Mouse (Mus musculus) embryonic facial prominence, embryonic 15.5 days (tissue): Measurements from ENCODE around the gene Ankrd63. TPM values are rescaled to one million over a fixed set of nuclear protein-coding genes. Genes with fewer than 3 reads are reported as not detected.

Experiments used
- ATAC-seq: fragments of 200-750 bp; cut with Nextera tagmentation; 2 replicates; pipeline ENCODE4 v1.8.0; 2017; ENCODE audit warnings: low read depth, moderate TSS enrichment; ENCODE audit not compliant: insufficient number of reproducible peaks, low FRiP score, low TSS enrichment
- H3K27ac ChIP-seq: fragments of 300-500 bp; sonication (generic); replicated peaks from 2 replicates; pipeline ENCODE4 v1.5.1; 2015; ENCODE audit warnings: mild to moderate bottlenecking, inconsistent platforms
- H3K27me3 ChIP-seq: fragments of 300-500 bp; sonication (generic); 2 replicates; pipeline ENCODE4 v1.6.1; 2015; ENCODE audit warnings: inconsistent platforms
- H3K36me3 ChIP-seq: fragments of 300-500 bp; sonication (generic); 2 replicates; pipeline ENCODE4 v1.6.1; 2015; ENCODE audit warnings: mild to moderate bottlenecking, inconsistent platforms
- H3K4me1 ChIP-seq: fragments of 300-500 bp; sonication (generic); 2 replicates; pipeline ENCODE4 v1.6.1; 2015; ENCODE audit warnings: inconsistent platforms
- H3K4me2 ChIP-seq: fragments of 300-500 bp; sonication (generic); replicated peaks from 2 replicates; pipeline ENCODE4 v1.6.1; 2015; ENCODE audit warnings: mild to moderate bottlenecking, inconsistent platforms
- H3K4me3 ChIP-seq: fragments of 300-500 bp; sonication (generic); replicated peaks from 2 replicates; pipeline ENCODE4 v1.5.1; 2015; ENCODE audit warnings: mild to moderate bottlenecking, inconsistent platforms
- H3K9ac ChIP-seq: fragments of 300-500 bp; sonication (generic); 2 replicates; pipeline ENCODE4 v1.6.1; 2015; ENCODE audit warnings: inconsistent platforms
- H3K9me3 ChIP-seq: fragments of 300-500 bp; sonication (generic); replicated peaks from 2 replicates; pipeline ENCODE4 v1.6.1; 2016; ENCODE audit warnings: inconsistent platforms
- WGBS: fragments of 180-500 bp; shearing (Covaris S2); methylation state at CpG from one replicate; pipeline ENCODE4 v1.1.7; 2015; 5-methylcytosine and 5-hydroxymethylcytosine counted together
- polyA plus RNA-seq: library from polyadenylated mRNA; unstranded; fragments of >200 nt; fragmentation: Nextera tagmentation; extraction: Ambion mirVana; gene quantifications from 2 replicates; pipeline ENCODE4 v1.2.1, GENCODE M21; 2015

The Ankrd63 gene
- polyA plus RNA-seq, 1 experiment from 2014 or later: 0.19 TPM

DNA sequence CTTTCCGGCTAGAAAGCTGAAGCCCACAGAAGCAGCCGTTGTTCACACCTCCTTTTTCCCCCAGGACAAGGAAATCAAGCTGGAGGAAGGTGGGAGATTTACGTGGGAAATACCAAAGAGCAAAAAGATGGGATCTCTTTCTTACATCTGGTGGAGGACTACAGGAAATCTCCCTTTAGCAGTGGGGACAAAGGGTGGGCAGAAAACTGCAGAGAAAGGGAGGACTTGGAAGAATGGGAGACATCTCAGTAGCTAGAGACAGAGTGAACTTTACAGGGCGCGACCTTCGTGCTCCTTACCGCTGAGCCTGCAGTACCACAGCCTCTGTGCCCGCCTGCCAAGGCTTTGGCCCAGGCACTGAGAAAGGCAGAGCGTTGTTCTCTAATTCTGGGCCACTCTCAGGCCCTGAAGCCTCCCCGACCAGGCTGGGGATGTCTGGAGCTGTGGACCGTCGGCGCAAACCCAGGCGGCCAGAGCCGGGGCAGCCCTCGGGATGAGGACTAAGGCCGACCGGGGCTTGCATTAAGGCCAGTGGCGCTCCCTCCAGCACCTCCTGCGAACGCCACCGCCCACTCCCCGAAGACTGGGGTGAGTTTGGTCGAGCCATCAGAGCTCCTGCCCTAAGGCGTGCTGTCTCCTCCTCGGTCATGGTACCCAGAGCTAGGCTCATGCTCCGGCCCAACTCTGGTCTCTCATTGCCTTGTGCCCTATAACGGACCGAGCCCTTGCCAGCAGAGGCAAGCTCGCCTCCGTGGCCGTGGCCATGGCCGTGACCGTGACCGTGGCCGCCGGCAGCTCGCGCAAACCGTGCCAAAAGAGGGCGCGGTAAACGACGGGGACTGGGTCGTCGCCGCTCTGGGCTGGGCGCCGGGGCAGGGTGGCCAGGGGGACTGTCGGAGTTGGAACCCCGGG lies 1.5 kb downstream of the Ankrd63 start:
- Histone ChIP-seq H3K36me3 (no peaks in the 10 kb centered on the region), H3K4me1 (peaks cover 51% of the 10 kb centered on the region), H3K9ac (no peak overlapping the region), H3K27me3 (peaks cover 81% of the 10 kb centered on the region), H3K9me3 (no peaks in the 10 kb centered on the region), H3K4me2 (peak overlapping the region; percentile 90), H3K4me3 (peak overlapping the region; percentile 44), H3K27ac (no peak overlapping the region)
- 0 out of 2 replicates have a peak, but pooled peaks have one; percentile 2 for ATAC-seq
- WGBS: 6% methylated on average over 51 of the region's 51 CpGs

DNA sequence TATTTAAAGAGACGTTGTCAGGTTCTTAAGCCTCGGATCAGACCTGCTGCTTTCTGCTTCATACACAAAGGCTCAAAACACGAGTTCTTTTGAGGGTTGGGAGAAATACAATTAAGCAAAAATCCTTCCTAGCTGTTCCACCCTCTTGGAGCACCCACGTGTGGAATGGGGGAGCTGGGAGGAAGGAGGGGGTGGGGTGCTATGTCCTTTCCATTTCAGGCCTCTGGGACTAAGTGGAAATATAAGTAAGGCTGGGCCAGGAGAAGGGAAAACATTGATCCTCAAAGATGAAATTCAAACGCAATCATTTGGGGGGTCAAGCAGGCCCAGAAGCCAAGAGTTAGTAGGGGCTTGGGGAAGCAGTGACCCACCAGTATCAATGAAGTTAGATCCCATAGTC lies 2.6 kb downstream of the Ankrd63 start:
- no peak for ATAC-seq
- Histone ChIP-seq H3K4me1 (peaks cover 54% of the 10 kb centered on the region), H3K4me2 (no peak overlapping the region), H3K9ac (no peak overlapping the region), H3K27ac (no peak overlapping the region), H3K27me3 (peaks cover 78% of the 10 kb centered on the region), H3K36me3 (no peaks in the 10 kb centered on the region), H3K4me3 (no peak overlapping the region), H3K9me3 (no peaks in the 10 kb centered on the region)
- 20% methylated on average over 5 of the region's 5 CpGs for WGBS

DNA sequence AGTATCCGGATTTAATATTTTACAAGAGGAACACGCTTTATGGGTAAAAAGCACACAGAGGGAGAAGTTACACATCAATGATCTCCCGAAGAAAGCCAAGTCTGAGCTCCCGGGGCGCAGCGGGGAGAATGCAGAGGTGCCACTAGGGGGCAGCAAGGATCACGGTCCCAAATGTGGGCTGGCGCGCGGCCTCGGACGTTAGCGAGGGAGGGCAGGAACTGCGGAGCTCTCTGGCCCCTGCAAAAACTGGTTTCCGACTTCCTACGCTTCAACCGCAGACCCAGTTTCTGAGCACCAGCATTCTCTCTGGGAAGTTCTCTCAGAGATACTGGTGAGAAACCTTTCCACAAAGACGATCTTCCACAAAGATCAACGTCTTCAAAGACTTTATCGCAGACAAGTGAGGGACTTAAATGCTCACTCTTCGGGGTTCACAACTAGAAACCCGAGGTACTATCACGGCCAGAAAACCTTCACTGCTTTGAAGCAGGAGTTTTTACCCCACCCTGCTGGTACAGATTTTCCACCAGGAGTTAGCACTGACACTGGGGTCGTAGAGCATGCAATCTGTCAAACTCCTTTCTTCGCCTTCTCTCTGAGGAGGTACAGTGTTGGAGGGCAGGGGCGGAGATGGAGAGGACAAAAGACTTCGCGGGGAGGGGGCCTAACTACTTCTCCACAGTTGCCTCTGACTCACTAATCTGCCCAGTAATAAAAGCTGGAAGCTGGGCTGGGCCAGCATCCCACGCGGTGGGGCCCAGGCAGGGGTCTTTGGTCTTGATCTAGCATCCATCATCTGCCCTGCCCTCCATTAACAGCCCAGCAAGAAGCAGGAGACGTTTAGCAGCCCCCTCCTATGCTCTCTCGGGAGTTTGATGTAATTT lies 3.3 kb downstream of the Ankrd63 start:
- Histone ChIP-seq H3K4me2 (peak overlapping the region; percentile 45), H3K4me1 (peaks cover 62% of the 10 kb centered on the region), H3K27me3 (peaks cover 76% of the 10 kb centered on the region), H3K9me3 (no peaks in the 10 kb centered on the region), H3K27ac (no peak overlapping the region), H3K36me3 (no peaks in the 10 kb centered on the region), H3K4me3 (peak overlapping the region; percentile 29), H3K9ac (peak overlapping the region; percentile 9; the same call in 1 of the 2 replicates)
- ATAC-seq: no peak
- WGBS: 3% methylated on average over 32 of the region's 32 CpGs

DNA sequence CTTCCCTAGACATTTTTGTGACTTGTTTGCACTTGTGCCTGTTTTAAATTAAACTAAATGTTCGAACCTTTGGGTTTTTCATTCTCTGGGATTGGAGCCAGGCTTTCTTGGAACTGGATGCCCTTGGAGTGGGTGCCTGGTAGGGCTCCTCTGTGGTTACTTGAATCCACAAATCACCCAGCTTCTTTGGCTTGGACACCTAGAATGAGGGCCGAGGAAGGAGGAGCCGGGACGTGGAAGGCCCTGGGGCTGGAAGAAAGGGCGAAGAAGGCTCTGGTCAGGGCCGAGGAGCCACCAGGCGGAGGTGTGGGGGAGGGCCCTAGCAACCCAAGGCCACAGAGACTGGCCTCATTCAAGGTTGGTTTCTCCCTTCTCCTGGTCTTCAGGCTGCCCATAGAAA lies 5.8 kb downstream of the Ankrd63 start:
- Histone ChIP-seq H3K36me3 (no peaks in the 10 kb centered on the region), H3K9ac (no peak overlapping the region), H3K9me3 (no peaks in the 10 kb centered on the region), H3K4me1 (peaks cover 50% of the 10 kb centered on the region), H3K27me3 (peaks cover 51% of the 10 kb centered on the region), H3K4me2 (no peak overlapping the region), H3K27ac (peak overlapping the region; percentile 79), H3K4me3 (no peak overlapping the region)
- 23% methylated on average over 7 of the region's 7 CpGs for WGBS
- no peak for ATAC-seq

DNA sequence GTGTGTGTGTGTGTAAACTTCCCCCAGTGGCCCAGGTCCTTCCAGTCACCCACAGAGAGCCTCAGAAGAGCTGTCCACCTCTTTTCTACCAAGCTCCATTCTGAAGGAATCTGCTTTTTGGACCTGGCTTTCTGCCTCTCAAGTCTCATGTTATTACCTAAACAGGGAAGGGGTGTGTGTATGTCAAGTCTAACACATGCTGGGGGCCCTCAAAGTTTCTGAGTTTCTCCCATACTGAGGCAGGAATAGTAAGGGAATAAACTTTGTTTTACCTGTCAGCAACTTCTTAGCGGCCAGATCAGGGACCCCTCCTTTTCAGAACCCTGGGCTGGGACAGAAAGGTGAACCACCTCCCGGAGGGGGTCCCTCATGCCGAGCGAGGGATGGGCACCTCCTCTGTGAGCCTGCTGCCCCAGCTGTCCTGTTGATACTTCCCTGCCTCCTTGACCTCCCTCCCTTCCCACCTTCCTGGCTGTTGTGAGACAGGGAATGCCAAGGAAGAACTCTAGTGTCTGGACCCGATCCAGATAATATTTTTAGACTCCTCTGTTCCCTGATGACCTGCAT lies 6.4 kb downstream of the Ankrd63 start:
- no peaks in the 10 kb centered on the region for H3K9me3 ChIP-seq
- H3K27ac ChIP-seq: 0 out of 2 replicates have a peak overlapping the region, but pooled peaks have one; percentile 44
- H3K4me1 ChIP-seq: peaks cover 44% of the 10 kb centered on the region
- H3K36me3 ChIP-seq: no peaks in the 10 kb centered on the region
- WGBS: 39% methylated on average over 5 of the region's 5 CpGs
- H3K27me3 ChIP-seq: peaks cover 45% of the 10 kb centered on the region
- no peak overlapping the region for H3K4me2 ChIP-seq
- H3K9ac ChIP-seq: no peak overlapping the region
- no peak overlapping the region for H3K4me3 ChIP-seq
- ATAC-seq: no peak

DNA sequence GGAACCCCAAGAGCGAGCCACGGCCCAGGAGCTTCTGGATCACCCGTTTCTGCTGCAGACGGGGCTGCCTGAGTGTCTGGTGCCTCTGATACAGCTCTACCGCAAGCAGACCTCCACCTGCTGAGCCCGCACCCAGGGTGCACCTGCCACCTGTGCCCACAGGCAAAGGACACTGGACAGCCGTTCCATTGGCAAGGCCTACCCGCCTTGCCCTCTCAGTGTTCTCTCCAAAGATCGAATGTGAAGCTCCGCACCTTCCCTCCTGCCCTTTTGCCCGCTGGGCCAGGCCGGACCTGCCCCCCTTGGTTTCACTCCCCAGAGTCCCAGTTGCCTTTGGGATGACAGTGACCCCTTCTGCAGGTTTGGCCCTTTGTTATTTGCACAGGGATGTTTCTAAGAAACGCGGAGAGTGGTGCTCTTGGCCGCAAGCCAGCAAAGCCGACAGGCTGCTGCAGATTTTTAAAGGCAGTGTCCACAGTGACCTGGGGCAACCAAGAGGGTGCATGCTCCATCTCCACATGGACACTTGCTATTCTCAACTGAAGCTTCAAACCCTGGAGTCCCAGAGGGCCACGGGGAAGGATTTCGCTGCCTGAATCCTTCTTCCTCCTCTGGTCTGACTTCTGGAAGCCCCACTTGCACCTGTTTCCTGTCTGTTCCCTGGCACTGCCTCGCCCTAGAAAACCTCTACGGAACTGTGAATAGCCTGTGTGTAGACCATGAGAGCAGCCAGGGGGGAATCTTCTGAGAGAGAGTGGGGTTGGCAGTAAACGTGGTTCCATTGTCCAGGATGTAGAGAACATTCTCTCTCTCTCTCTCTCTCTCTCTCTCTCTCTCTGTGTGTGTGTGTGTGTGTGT lies 7.1 kb downstream of the Ankrd63 start:
- no peak for ATAC-seq
- Histone ChIP-seq H3K4me2 (no peak overlapping the region), H3K4me3 (no peak overlapping the region), H3K36me3 (no peaks in the 10 kb centered on the region), H3K4me1 (peaks cover 41% of the 10 kb centered on the region), H3K27me3 (peaks cover 38% of the 10 kb centered on the region), H3K9me3 (no peaks in the 10 kb centered on the region), H3K27ac (no peak overlapping the region), H3K9ac (no peak overlapping the region)
- WGBS: 46% methylated on average over 21 of the region's 21 CpGs

DNA sequence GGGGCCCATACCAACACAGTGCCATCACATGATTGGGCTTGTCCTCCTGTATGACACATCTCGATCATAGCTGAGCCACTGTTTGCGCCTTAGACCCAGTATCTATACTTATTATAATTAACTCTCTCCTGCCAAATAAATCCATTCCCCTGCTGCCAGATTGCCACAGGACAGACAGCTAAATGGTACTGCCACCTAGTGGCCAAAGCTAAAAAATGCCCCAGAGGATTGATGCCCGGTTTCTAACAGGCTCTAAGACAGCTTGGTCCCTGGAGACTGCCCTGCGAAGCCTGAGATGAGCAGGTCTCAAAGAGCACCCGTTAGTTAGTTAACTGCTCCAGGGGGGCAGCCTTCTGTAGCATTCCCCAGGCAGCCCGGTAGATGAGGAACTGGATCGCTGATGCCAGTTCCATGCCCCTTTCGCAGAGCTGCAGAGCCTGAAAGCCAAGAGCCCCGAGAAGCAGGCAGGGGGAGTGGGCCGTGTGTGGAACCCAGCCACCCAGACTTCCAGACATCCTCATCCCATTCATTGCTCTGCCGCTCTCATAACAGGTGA lies 8.0 kb downstream of the Ankrd63 start:
- H3K9ac ChIP-seq: no peak overlapping the region
- H3K4me1 ChIP-seq: peaks cover 37% of the 10 kb centered on the region
- H3K4me2 ChIP-seq: no peak overlapping the region
- 29% methylated on average over 11 of the region's 11 CpGs for WGBS
- no peaks in the 10 kb centered on the region for H3K9me3 ChIP-seq
- H3K27me3 ChIP-seq: peaks cover 29% of the 10 kb centered on the region
- no peak overlapping the region for H3K27ac ChIP-seq
- no peak overlapping the region for H3K4me3 ChIP-seq
- no peaks in the 10 kb centered on the region for H3K36me3 ChIP-seq
- no peak for ATAC-seq

DNA sequence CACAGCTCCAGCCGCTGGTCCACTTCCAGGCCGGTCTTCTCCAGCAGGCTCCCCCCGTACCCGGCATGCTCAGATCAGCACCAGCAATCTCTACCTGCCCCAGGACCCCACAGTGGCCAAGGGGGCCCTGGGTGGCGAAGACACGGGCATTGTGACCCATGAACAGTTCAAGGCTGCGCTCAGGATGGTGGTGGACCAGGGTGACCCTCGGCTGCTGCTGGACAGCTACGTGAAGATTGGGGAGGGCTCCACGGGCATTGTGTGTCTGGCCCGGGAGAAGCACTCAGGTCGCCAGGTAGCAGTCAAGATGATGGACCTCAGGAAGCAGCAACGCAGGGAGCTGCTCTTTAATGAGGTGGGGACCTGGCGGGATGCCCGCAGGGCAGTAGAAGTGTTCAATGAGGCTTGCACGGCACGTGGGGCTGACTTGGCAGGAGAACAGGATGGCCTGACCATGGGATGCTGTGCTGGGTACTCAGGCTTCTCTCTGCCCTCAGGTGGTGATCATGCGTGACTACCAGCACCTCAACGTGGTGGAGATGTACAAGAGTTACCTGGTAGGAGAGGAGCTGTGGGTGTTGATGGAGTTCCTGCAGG lies 10.3 kb downstream of the Ankrd63 start:
- peaks cover 13% of the 10 kb centered on the region for H3K27me3 ChIP-seq
- H3K4me2 ChIP-seq: no peak overlapping the region
- H3K27ac ChIP-seq: no peak overlapping the region
- no peaks in the 10 kb centered on the region for H3K36me3 ChIP-seq
- no peak overlapping the region for H3K9ac ChIP-seq
- no peaks in the 10 kb centered on the region for H3K9me3 ChIP-seq
- H3K4me3 ChIP-seq: no peak overlapping the region
- no peak for ATAC-seq
- peaks cover 29% of the 10 kb centered on the region for H3K4me1 ChIP-seq
- WGBS: 81% methylated on average over 19 of the region's 19 CpGs

DNA sequence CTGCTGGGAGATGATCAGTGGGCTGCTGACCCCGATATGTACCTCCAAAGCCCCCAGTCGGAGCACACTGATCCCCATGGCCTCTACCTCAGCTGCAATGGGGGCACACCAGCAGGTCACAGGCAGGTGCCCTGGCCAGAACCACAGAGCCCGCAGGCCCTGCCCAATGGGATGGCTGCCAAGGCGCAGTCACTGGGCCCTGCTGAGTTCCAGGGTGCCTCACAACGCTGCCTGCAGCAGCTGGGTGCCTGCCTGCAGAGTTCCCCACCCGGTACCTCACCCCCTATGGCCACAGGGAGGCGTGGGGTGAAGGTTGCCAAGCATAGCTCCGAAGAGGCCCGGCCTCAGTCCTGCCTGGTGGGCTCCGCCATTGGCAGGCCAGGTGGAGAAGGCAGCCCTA lies 13.9 kb downstream of the Ankrd63 start:
- H3K36me3 ChIP-seq: no peaks in the 10 kb centered on the region

DNA sequence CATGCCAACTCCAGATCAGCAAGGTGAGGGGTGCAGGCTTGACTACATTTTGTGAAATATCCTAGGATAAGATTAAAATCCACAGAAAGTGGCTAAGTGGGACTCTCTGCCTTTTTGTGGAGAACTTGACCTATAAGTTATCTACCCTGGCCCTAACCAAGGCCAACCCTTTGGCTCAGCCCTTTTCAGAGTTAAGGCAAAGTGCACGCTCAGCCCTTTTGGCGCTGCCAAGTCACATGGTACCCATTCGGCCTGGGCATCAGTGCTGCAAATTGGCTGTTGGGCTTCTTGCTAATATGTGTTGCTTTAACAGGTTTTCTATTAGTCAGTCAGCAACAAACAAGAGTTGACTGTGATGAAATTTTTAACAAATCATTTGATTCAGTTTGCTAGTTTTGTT lies 16.0 kb downstream of the Ankrd63 start:
- Histone ChIP-seq H3K4me3 (no peak overlapping the region), H3K9ac (no peak overlapping the region), H3K27ac (no peak overlapping the region), H3K4me2 (no peak overlapping the region), H3K27me3 (no peaks in the 10 kb centered on the region), H3K4me1 (peaks cover 8% of the 10 kb centered on the region; the same call in 1 of the 2 replicates), H3K36me3 (no peaks in the 10 kb centered on the region), H3K9me3 (no peaks in the 10 kb centered on the region)
- ATAC-seq: no peak
- 84% methylated on average over 3 of the region's 3 CpGs for WGBS

More for the DNA sequence above, 13.9 kb downstream of the Ankrd63 start:
- H3K4me1 ChIP-seq: 0 out of 2 replicates have a peak, but pooled peaks cover 6% of the 10 kb centered on the region
- no peaks in the 10 kb centered on the region for H3K9me3 ChIP-seq
- no peak overlapping the region for H3K9ac ChIP-seq
- H3K4me3 ChIP-seq: no peak overlapping the region
- H3K27me3 ChIP-seq: no peaks in the 10 kb centered on the region; the same call in 1 of the 2 replicates
- 78% methylated on average over 10 of the region's 10 CpGs for WGBS
- no peak overlapping the region for H3K4me2 ChIP-seq
- H3K27ac ChIP-seq: no peak overlapping the region
- ATAC-seq: no peak
